Mouse (Mus musculus): Measurements from ENCODE around the gene Rhot1. TPM values are rescaled to one million over a fixed set of nuclear protein-coding genes. Genes with fewer than 3 reads are reported as not detected.

Gene Rhot1
- polyA plus RNA-seq (2014; fragmentation: Illumina TruSeq; extraction: RNeasy Lipid Tissue Mini Kit (QIAGEN cat#74804)) = 116 TPM

DNA sequence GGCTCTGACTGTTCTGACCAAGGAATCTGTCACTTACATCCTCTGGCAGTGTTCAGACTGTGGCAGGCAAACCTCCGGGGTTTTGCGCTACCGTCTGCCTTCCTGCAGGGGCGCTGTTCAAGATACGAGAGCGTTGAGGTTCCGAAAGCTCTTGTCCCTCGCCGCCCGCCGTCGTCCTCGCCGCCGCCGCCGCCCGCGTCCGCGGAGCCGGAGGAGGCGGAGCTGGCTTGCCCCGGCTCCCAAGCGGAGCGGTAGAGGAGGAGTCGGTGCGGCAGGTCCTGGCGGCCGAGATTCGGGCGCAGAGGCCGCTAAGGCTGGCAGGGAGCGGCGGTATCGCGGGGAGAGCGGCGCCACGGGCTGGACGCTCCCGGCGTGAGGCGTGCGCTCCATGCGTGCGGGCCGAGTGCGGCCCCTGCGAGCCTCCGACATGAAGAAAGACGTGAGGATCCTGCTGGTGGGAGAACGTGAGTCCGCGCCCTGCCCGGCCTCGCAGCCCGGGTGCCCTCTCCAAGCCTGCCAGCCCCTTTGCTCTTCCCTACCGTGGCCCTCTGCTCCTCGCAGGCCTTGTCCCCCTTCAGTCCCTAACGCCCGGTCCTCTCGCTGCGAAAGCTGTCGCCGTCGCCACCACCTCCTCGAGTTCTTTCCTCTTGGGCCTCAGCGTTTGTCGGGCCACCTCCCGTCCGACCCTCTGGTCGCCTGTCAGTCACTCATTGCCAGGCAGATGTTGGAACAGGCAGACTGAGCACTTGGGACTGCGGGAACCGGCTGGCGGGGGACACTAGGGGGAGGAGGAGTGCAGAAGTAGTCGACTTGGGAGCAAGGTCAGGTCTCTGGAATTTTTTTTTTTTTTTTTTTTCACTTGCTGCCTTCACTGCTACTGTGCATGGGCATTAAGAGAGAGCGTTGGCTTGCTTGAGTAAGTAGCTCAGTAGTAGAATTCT, at the start of gene Rhot1:
Gene Rhot1, plus strand, starts transcription at position 160 of the 941 bp plus-strand sequence.

GRCm38 (mm10) chr11:80183705-80184255, 25.0 kb upstream of the Rhot1 start, which contains the start of gene Rnf135:
Rnf135 (plus strand) TSS chr11:80183851.

DNA sequence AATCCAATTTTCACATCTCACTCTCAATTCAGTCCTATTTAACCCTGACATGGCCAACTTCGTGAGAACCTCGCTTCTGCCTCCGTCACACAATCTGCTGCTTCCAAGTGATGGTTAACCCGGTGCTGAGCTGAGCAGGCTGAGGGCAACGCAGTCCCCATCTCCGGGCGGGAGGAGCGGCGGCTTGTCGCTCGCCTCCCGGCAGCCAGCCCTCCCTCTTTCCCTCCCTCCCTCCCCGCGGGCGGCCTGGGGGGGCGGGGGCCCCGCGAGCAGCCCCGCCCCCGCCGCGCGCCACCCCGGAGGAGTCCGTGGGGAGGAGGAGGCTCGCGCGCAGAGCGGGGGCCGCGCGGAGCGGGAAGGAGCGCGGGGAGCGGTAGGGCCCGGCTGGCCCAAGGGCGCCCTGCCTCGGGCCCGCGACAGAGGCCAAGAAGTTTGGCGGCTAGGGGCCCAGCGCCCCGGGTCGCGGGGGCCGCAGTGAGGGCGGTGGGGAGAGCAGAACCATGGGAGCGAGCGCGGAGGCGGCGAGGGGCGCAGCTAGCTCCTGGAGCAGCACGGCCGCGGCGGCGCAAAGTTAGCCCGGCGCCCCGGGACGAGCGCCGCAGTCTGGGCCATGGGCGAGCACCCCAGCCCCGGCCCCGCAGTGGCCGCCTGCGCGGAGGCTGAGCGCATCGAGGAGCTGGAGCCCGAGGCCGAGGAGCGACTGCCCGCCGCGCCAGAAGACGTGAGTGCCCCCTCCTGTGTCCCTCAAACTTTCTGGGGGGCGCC, 91.9 kb downstream of the Rhot1 start, which contains the start of gene Rhbdl3:
Gene Rhbdl3, plus strand, starts transcription at position 362 of the 765 bp plus-strand sequence.

Other genes with a start within 250 kb of the Rhot1 start
- gene Utp6, start 246.6 kb upstream of the Rhot1 start, polyA plus RNA-seq (2014; fragmentation: Illumina TruSeq; extraction: RNeasy Lipid Tissue Mini Kit (QIAGEN cat#74804)) = 86.4 TPM
- 237 TPM for gene Suz12, start 215.9 kb upstream of the Rhot1 start, polyA plus RNA-seq (2014; fragmentation: Illumina TruSeq; extraction: RNeasy Lipid Tissue Mini Kit (QIAGEN cat#74804))
- 24.9 TPM for gene Crlf3, start 128.0 kb upstream of the Rhot1 start, polyA plus RNA-seq (2014; fragmentation: Illumina TruSeq; extraction: RNeasy Lipid Tissue Mini Kit (QIAGEN cat#74804))
- gene Atad5, start 119.6 kb upstream of the Rhot1 start, polyA plus RNA-seq (2014; fragmentation: Illumina TruSeq; extraction: RNeasy Lipid Tissue Mini Kit (QIAGEN cat#74804)) = 16.9 TPM
- gene Tefm, start 66.8 kb upstream of the Rhot1 start, polyA plus RNA-seq (2014; fragmentation: Illumina TruSeq; extraction: RNeasy Lipid Tissue Mini Kit (QIAGEN cat#74804)) = 17.9 TPM
- 1.4 TPM for gene Adap2, start 54.9 kb upstream of the Rhot1 start, polyA plus RNA-seq (2014; fragmentation: Illumina TruSeq; extraction: RNeasy Lipid Tissue Mini Kit (QIAGEN cat#74804))
- 8.0 TPM for gene Rnf135, start 25.2 kb upstream of the Rhot1 start, polyA plus RNA-seq (2014; fragmentation: Illumina TruSeq; extraction: RNeasy Lipid Tissue Mini Kit (QIAGEN cat#74804))
- 1.5 TPM for gene Rhbdl3, start 91.9 kb downstream of the Rhot1 start, polyA plus RNA-seq (2014; fragmentation: Illumina TruSeq; extraction: RNeasy Lipid Tissue Mini Kit (QIAGEN cat#74804))
- 37.2 TPM for gene 5730455P16Rik, start 169.0 kb downstream of the Rhot1 start, polyA plus RNA-seq (2014; fragmentation: Illumina TruSeq; extraction: RNeasy Lipid Tissue Mini Kit (QIAGEN cat#74804))
- gene Zfp207, start 174.3 kb downstream of the Rhot1 start, polyA plus RNA-seq (2014; fragmentation: Illumina TruSeq; extraction: RNeasy Lipid Tissue Mini Kit (QIAGEN cat#74804)) = 435 TPM
- gene Psmd11, start 219.6 kb downstream of the Rhot1 start, polyA plus RNA-seq (2014; fragmentation: Illumina TruSeq; extraction: RNeasy Lipid Tissue Mini Kit (QIAGEN cat#74804)) = 84.9 TPM